Mouse (Mus musculus) cortical plate, adult 2 months (tissue): ENCODE data around the gene Pafah1b3.

Source experiments
- CTCF ChIP-seq: fragments of 200-500 bp; IDR thresholded peaks from 2 replicates; pipeline ENCODE4 v1.5.1; 2011; ENCODE audit warnings: mild to moderate bottlenecking, control low read depth, low read length; ENCODE audit not compliant: insufficient read depth; ENCODE audit errors: extremely low read depth
- POLR2A ChIP-seq: fragments of 200-500 bp; IDR thresholded peaks from 2 replicates; pipeline ENCODE4 v1.6.1; 2011; ENCODE audit warnings: mild to moderate bottlenecking, low read length, control low read depth; ENCODE audit not compliant: insufficient read depth; ENCODE audit errors: extremely low read depth

GRCm38 (mm10) chr7:25290463-25290862, 7.3 kb downstream of the Pafah1b3 start:
- no peak for TF ChIP-seq POLR2A
- no peak for TF ChIP-seq CTCF
